Mouse (Mus musculus) hematopoietic stem cell, adult 5-6 weeks (primary cell): ENCODE data around the gene Abcg1. TPM values are rescaled to one million over a fixed set of nuclear protein-coding genes. Genes with fewer than 3 reads are reported as not detected.

Experiments used
- ATAC-seq, 2 experiments: fragments of 125-278 bp in 1 of 2; replicated peaks in 1 of 2; 2 replicates each; pipeline ENCODE4 v1.8.0; 2016 to 2017; ENCODE audit warnings: inconsistent platforms in 2 of 2, mild to moderate bottlenecking in 2 of 2, moderate number of reproducible peaks in 2 of 2, low read depth in 1 of 2, moderate TSS enrichment in 1 of 2; ENCODE audit not compliant: low FRiP score in 2 of 2, poor library complexity in 2 of 2, severe bottlenecking in 2 of 2, insufficient read depth in 1 of 2, low TSS enrichment in 1 of 2
- total RNA-seq: library from RNA; stranded (forward); fragments of 172-1452, 232-1000 nt; gene quantifications from 2 replicates; pipeline ENCODE4 v1.2.3, GENCODE M21; 2017

The Abcg1 gene
- total RNA-seq, 1 experiment from 2014 or later, result 42.2 TPM

GRCm38 (mm10) chr17:31071421-31072301 lies 14.2 kb downstream of the Abcg1 start:
- no peak for ATAC-seq

DNA sequence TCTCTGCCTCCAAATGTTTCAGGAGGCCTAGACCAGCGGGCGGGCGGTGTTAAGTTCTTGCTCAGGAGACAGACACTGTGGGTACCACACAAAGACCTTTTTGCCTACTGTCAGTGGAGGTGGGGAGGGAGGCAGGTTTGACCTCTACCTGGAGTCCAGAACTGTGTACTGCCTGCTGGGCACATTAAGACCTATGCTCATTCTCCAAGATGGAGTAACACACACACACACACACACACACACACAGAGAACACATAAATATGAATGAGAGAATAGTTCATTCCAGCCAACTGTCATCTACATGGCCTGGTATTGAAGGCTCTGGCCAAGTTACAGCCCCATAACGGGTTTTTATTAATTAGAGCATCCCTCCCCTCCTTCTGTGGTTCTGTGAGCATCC lies 15.4 kb downstream of the Abcg1 start:
- ATAC-seq, result no peak

DNA sequence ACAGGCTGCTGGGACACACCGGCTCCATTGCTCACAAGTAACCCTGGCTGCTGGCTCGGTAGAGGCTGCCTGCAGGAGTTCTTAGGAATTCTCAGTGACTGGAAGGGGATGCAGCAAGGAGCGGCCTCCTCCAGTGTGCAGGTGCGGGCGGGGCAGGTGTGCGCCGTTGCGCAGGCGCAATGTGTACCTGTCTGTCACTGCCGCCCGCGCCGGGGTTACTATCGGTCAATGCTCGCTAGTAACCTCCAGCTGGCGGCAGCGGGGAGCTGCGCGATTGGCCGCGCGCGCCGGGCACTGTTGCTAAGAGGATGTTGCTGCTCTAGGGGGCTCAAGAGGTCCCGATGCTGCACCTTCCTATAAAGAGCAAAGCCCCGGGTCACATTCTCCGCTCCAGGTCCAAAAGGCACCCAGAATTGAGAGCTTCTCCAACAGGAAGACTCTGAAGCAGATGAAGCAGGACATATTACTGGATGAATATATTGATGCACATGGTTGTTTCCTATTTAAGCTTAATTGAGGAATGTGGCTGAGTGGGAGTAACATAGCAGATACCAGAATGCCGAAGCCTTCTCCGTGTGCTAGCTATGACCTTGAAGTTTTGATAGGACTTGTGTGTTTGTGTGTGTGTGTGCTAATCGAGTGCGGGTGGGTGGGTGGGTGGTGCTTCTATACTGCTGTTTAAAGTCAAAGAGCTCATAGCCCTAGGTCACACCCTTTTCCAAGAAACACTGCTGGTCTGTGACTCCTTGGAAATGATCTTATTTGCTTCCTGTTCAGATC lies 16.0 kb downstream of the Abcg1 start:
- ATAC-seq, result peak; percentile 59 to 68

DNA sequence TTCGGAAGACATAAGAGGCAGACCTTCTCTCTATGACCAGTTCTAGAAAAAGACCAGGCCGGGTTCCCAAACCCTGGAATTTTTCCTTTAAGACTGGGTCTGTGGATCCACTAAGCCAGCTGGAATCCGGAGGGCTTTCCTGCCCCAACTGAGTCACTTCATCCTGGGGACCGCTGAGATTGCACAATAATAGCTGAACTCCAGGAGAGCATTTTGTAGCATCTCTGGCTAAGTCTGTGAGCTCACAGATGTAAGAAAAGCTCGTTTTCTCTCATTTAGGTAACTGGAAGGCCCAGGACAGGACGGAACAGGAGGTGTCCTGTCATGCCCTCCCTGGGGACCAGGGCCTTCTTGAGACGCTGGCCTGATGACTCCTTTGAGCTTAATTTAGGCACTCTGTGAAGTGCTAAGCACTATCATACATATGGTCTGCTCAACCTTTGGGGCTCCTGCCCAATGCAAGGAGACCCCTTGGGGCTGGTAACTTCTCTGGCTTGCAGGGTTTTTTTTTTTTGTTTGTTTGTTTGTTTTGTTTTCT lies 16.6 kb downstream of the Abcg1 start:
- no peak for ATAC-seq

DNA sequence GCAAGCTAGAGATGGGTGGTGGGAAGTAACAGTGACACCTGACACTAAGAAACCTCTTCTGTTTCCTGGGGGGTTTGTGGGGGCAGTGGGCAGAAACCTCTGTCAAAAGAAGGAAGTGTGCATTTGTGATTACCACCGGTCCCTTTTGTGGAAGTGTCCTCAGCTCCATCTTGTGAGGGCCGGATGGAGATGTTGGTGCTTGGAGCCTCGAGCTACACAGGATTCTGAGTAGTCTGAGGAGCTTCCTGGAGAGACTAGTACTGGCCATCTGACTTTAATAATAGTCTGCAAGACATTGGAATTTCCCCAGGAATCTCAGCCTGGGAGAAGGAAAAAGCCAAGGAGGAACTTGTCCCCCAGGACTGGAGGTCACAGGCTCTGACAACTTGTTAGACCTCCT lies 17.2 kb downstream of the Abcg1 start:
- ATAC-seq, result peak; percentile 36 to 48; a peak in 2 of 4 replicates

DNA sequence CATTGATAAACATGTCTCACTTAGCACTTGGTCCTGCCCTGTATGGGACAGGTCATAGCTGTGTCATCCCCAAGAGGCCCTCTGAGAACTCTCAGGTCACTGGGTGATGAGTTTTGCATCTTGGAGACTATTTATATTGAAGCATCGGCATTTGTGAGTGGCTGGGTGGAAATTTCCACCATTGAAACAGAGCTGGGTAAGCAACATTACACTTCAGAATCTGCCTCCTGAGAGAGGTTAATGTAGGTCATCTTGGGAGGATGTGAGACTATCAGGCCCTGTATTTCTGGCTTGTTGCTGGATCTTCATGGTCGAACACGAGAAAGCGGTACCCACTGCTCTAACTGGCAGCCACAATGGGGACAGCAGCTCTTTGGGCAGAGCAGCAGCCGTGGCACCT lies 18.0 kb downstream of the Abcg1 start:
- ATAC-seq, result no peak

DNA sequence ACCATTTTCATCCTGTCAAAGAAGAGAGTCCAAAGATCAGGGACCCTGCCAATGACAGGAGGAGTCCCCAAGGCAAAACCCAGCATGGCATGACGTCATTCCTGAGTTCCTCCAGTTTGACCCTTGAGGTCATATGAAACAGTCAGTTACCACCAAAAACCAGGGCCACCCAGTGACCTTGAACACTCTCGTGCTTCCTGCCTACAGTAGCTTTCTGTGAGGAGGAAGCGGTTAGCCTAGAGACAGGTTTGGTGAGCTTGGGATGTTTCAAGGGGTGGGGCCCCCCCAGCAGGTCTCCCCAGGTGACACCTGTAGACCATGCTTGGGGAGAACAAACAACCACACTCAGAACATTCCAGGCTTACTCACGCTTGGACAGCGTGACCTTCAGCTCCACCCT lies 20.1 kb downstream of the Abcg1 start:
- ATAC-seq, result no peak

DNA sequence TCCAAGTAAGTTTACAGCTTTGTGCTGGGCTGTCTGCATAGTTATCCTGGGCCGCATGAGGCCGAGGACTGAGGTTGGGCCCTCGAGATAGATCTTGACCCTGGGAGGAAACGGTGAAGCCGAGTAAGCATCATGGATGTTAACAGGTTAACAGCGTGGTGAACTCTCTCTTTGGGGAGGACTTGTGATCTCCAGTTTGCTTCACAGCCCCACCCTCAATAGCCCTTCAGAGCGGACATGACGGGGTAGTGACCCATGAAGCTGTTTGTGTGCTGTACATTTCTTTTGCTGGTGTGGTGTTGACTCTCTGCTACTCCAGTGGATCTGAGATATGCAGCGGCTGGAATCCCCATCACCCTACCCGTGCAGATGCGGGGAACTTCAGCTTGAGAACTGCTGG lies 21.1 kb downstream of the Abcg1 start:
- ATAC-seq, result no peak

DNA sequence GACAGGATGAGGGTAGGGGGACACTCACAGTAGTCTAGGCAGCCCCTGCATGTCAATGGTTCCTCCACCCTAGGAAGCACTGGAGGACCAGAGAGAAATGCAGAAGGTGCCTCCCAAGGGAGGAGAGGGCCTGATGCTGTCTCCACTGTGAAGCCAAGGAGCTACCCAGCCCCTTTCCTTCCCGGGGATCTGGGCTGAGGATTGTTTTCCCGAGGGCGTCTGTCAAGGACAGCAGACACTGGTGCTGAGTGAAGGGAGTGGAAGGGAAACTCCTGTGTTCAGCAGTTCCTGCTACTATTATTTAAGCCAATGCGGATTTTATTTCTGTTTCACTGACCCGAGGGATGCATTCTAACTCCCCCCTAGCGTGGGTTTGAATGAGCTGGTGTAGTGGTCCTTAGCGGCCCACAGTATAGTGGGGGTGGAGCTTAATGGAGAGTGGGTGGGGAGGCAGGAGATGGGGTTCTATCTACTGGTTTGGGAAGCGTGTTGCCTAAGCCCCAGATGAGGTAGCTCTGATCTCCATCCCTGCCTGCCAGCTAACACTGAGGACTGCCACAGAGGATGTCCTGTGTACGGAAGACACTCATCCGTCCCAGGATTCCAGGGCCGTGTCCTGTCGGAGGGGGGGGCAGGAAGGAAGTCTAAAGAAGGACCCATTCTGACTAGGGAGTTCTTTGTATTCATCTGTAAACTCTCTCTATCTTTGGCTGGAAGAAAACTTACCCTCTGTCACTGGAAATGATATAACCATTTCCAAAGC lies 21.8 kb downstream of the Abcg1 start:
- no peak for ATAC-seq

GRCm38 (mm10) chr17:31082296-31083078 lies 25.0 kb downstream of the Abcg1 start:
- ATAC-seq, result no peak

DNA sequence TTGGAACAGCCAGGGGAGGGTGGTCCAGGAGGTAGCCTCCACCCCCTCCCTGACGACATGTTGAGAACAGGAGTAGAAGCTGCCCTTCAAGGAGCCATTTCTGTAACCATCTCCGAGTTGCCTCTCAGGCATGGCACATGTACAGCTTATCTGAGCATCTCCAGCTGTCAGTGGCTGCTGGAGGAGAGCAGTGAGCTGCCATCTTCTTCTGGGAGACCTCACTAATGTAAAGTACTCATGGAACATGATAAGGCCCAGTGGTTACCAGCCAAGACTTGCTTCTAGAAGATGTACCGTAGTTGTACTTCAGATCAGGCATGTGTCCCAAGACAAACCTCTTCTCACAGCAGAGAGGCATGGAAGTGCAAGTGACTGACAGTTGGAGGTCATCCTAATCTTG lies 28.0 kb downstream of the Abcg1 start:
- no peak for ATAC-seq

GRCm38 (mm10) chr17:31086196-31086595 lies 28.7 kb downstream of the Abcg1 start:
- ATAC-seq, result no peak

- no peak for ATAC-seq
These were observed 31.2 kb downstream of the Abcg1 start for GRCm38 (mm10) chr17:31088711-31089110.

DNA sequence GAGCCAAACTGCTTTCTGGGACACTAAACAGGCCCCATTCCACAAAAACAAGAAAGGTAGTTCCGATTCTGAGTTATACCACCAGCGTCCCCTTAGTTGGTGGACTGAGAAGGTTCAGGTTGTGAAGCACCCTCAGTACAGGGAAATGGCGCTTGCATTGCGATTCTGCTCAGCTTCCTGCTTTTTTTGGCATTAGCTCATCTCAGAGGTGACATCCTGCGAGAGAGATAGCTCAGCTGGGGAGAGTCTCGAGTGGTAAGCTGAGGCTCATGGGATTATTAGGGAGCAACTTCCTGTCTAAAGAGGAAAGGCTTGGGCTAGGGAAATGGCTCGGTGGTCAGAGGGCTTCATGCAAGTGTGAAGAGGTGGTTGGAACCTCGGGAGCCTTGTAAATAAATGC lies 32.4 kb downstream of the Abcg1 start:
- ATAC-seq, result no peak

- ATAC-seq, result no peak
These were observed 33.7 kb downstream of the Abcg1 start for GRCm38 (mm10) chr17:31091023-31091735.

GRCm38 (mm10) chr17:31094781-31095180 lies 37.3 kb downstream of the Abcg1 start:
- ATAC-seq, result no peak
